Mouse (Mus musculus): Measurements from ENCODE around the gene Ube2e3. TPM values are rescaled to one million over a fixed set of nuclear protein-coding genes. Genes with fewer than 3 reads are reported as not detected.
A peak's percentile ranks its signal among the peaks of the same experiment; 100 is the strongest.

The Ube2e3 gene
- polyA plus RNA-seq, 1 experiment from 2014 or later: 82.5 TPM

GRCm38 (mm10) chr2:78871971-78872860 lies 4.3 kb downstream of the Ube2e3 start:
- Histone ChIP-seq H3K9ac (ENCODE audit: low read depth, low read length) (no peak overlapping the region), H3K4me2 (ENCODE audit: low read depth, low read length) (peak overlapping the region; percentile 83), H3K27me3 (ENCODE audit: control insufficient read depth, insufficient read depth, low read depth, low read length) (no peaks in the 10 kb centered on the region), H3K4me1 (ENCODE audit: control insufficient read depth, low read depth, low read length) (peaks cover 26% of the 10 kb centered on the region), H3K27ac (ENCODE audit: low read length) (no peak overlapping the region), H3K9me3 (replicated peaks; ENCODE audit: control insufficient read depth, low read length) (no peaks in the 10 kb centered on the region), H3K36me3 (ENCODE audit: control insufficient read depth, insufficient read depth) (peaks cover 10% of the 10 kb centered on the region), H3K4me3 (ENCODE audit: low read depth, low read length) (peak overlapping the region; percentile 5)
- ATAC-seq (ENCODE audit: low read depth): no peak
- 60% methylated on average over 8 of the region's 8 CpGs for WGBS (ENCODE audit: insufficient replicate concordance)

- no peak overlapping the region for H3K4me2 ChIP-seq (ENCODE audit: low read depth, low read length)
- peaks cover 10% of the 10 kb centered on the region for H3K36me3 ChIP-seq (ENCODE audit: control insufficient read depth, insufficient read depth)
- no peak overlapping the region for H3K4me3 ChIP-seq (ENCODE audit: low read depth, low read length)
- H3K9me3 ChIP-seq (replicated peaks; ENCODE audit: control insufficient read depth, low read length): no peaks in the 10 kb centered on the region
- no peak overlapping the region for H3K9ac ChIP-seq (ENCODE audit: low read depth, low read length)
- ATAC-seq (ENCODE audit: low read depth): no peak
- H3K27me3 ChIP-seq (ENCODE audit: control insufficient read depth, insufficient read depth, low read depth, low read length): no peaks in the 10 kb centered on the region
- H3K4me1 ChIP-seq (ENCODE audit: control insufficient read depth, low read depth, low read length): peaks cover 24% of the 10 kb centered on the region
- H3K27ac ChIP-seq (ENCODE audit: low read length): peak overlapping the region; percentile 46; the same call in 1 of the 2 replicates
- WGBS (ENCODE audit: insufficient replicate concordance): 52% methylated on average over 2 of the region's 2 CpGs
Observed at GRCm38 (mm10) chr2:78873946-78874345, 6.0 kb downstream of the Ube2e3 start.

GRCm38 (mm10) chr2:78876002-78876401 lies 8.1 kb downstream of the Ube2e3 start:
- no peak for ATAC-seq (ENCODE audit: low read depth)
- H3K27ac ChIP-seq (ENCODE audit: low read length): no peak overlapping the region
- no peak overlapping the region for H3K9ac ChIP-seq (ENCODE audit: low read depth, low read length)
- peaks cover 21% of the 10 kb centered on the region for H3K4me1 ChIP-seq (ENCODE audit: control insufficient read depth, low read depth, low read length)
- peaks cover 10% of the 10 kb centered on the region for H3K36me3 ChIP-seq (ENCODE audit: control insufficient read depth, insufficient read depth)
- H3K4me3 ChIP-seq (ENCODE audit: low read depth, low read length): no peak overlapping the region
- no peaks in the 10 kb centered on the region for H3K9me3 ChIP-seq (replicated peaks; ENCODE audit: control insufficient read depth, low read length)
- no peak overlapping the region for H3K4me2 ChIP-seq (ENCODE audit: low read depth, low read length)
- H3K27me3 ChIP-seq (ENCODE audit: control insufficient read depth, insufficient read depth, low read depth, low read length): no peaks in the 10 kb centered on the region

GRCm38 (mm10) chr2:78882068-78882467 lies 14.1 kb downstream of the Ube2e3 start:
- H3K4me1 ChIP-seq (ENCODE audit: control insufficient read depth, low read depth, low read length): peaks cover 33% of the 10 kb centered on the region
- 50% methylated on average over 1 of the region's 1 CpGs for WGBS (ENCODE audit: insufficient replicate concordance)
- H3K4me2 ChIP-seq (ENCODE audit: low read depth, low read length): peak overlapping the region; percentile 52
- no peaks in the 10 kb centered on the region for H3K36me3 ChIP-seq (ENCODE audit: control insufficient read depth, insufficient read depth)
- peak overlapping the region; percentile 96 for H3K27ac ChIP-seq (ENCODE audit: low read length)
- no peaks in the 10 kb centered on the region for H3K9me3 ChIP-seq (replicated peaks; ENCODE audit: control insufficient read depth, low read length)
- H3K9ac ChIP-seq (ENCODE audit: low read depth, low read length): peak overlapping the region; percentile 60
- H3K27me3 ChIP-seq (ENCODE audit: control insufficient read depth, insufficient read depth, low read depth, low read length): no peaks in the 10 kb centered on the region
- peak overlapping the region; percentile 21; the same call in 1 of the 2 replicates for H3K4me3 ChIP-seq (ENCODE audit: low read depth, low read length)
- ATAC-seq (ENCODE audit: low read depth): peak; percentile 65

GRCm38 (mm10) chr2:78882743-78883433 lies 15.0 kb downstream of the Ube2e3 start:
- peak overlapping the region; percentile 27 for H3K4me3 ChIP-seq (ENCODE audit: low read depth, low read length)
- H3K27ac ChIP-seq (ENCODE audit: low read length): peak overlapping the region; percentile 91
- no peaks in the 10 kb centered on the region for H3K27me3 ChIP-seq (ENCODE audit: control insufficient read depth, insufficient read depth, low read depth, low read length)
- WGBS (ENCODE audit: insufficient replicate concordance): 31% methylated on average over 3 of the region's 3 CpGs
- ATAC-seq (ENCODE audit: low read depth): peak; percentile 95
- H3K4me1 ChIP-seq (ENCODE audit: control insufficient read depth, low read depth, low read length): peaks cover 33% of the 10 kb centered on the region
- H3K9ac ChIP-seq (ENCODE audit: low read depth, low read length): peak overlapping the region; percentile 41
- H3K36me3 ChIP-seq (ENCODE audit: control insufficient read depth, insufficient read depth): no peaks in the 10 kb centered on the region
- no peaks in the 10 kb centered on the region for H3K9me3 ChIP-seq (replicated peaks; ENCODE audit: control insufficient read depth, low read length)
- peak overlapping the region; percentile 51 for H3K4me2 ChIP-seq (ENCODE audit: low read depth, low read length)

GRCm38 (mm10) chr2:78886446-78886845 lies 18.5 kb downstream of the Ube2e3 start:
- no peak for ATAC-seq (ENCODE audit: low read depth)
- WGBS (ENCODE audit: insufficient replicate concordance): 71% methylated on average over 2 of the region's 2 CpGs
- Histone ChIP-seq H3K4me2 (ENCODE audit: low read depth, low read length) (no peak overlapping the region), H3K27ac (ENCODE audit: low read length) (no peak overlapping the region), H3K27me3 (ENCODE audit: control insufficient read depth, insufficient read depth, low read depth, low read length) (no peaks in the 10 kb centered on the region), H3K9me3 (replicated peaks; ENCODE audit: control insufficient read depth, low read length) (no peaks in the 10 kb centered on the region), H3K4me3 (ENCODE audit: low read depth, low read length) (no peak overlapping the region), H3K9ac (ENCODE audit: low read depth, low read length) (no peak overlapping the region), H3K4me1 (ENCODE audit: control insufficient read depth, low read depth, low read length) (peaks cover 25% of the 10 kb centered on the region), H3K36me3 (ENCODE audit: control insufficient read depth, insufficient read depth) (no peaks in the 10 kb centered on the region)

- Histone ChIP-seq H3K36me3 (ENCODE audit: control insufficient read depth, insufficient read depth) (no peaks in the 10 kb centered on the region), H3K4me1 (ENCODE audit: control insufficient read depth, low read depth, low read length) (peaks cover 16% of the 10 kb centered on the region), H3K4me3 (ENCODE audit: low read depth, low read length) (no peak overlapping the region), H3K9ac (ENCODE audit: low read depth, low read length) (no peak overlapping the region), H3K27me3 (ENCODE audit: control insufficient read depth, insufficient read depth, low read depth, low read length) (no peaks in the 10 kb centered on the region), H3K4me2 (ENCODE audit: low read depth, low read length) (no peak overlapping the region), H3K9me3 (replicated peaks; ENCODE audit: control insufficient read depth, low read length) (no peaks in the 10 kb centered on the region), H3K27ac (ENCODE audit: low read length) (no peak overlapping the region)
- ATAC-seq (ENCODE audit: low read depth): no peak
- 39% methylated on average over 3 of the region's 3 CpGs for WGBS (ENCODE audit: insufficient replicate concordance)
Observed at GRCm38 (mm10) chr2:78888190-78888589, 20.3 kb downstream of the Ube2e3 start.

- no peak for ATAC-seq (ENCODE audit: low read depth)
- Histone ChIP-seq H3K9me3 (replicated peaks; ENCODE audit: control insufficient read depth, low read length) (no peaks in the 10 kb centered on the region), H3K4me2 (ENCODE audit: low read depth, low read length) (no peak overlapping the region), H3K36me3 (ENCODE audit: control insufficient read depth, insufficient read depth) (no peaks in the 10 kb centered on the region), H3K27me3 (ENCODE audit: control insufficient read depth, insufficient read depth, low read depth, low read length) (no peaks in the 10 kb centered on the region), H3K4me1 (ENCODE audit: control insufficient read depth, low read depth, low read length) (no peaks in the 10 kb centered on the region; the same call in none of the 2 replicates), H3K27ac (ENCODE audit: low read length) (no peak overlapping the region), H3K9ac (ENCODE audit: low read depth, low read length) (no peak overlapping the region), H3K4me3 (ENCODE audit: low read depth, low read length) (no peak overlapping the region)
- WGBS (ENCODE audit: insufficient replicate concordance): 92% methylated on average over 2 of the region's 2 CpGs
Observed at GRCm38 (mm10) chr2:78895216-78895615, 27.3 kb downstream of the Ube2e3 start.

- no peak overlapping the region for H3K27ac ChIP-seq (ENCODE audit: low read length)
- H3K4me3 ChIP-seq (ENCODE audit: low read depth, low read length): no peak overlapping the region
- 42% methylated on average over 3 of the region's 3 CpGs for WGBS (ENCODE audit: insufficient replicate concordance)
- H3K9ac ChIP-seq (ENCODE audit: low read depth, low read length): no peak overlapping the region
- no peak overlapping the region for H3K4me2 ChIP-seq (ENCODE audit: low read depth, low read length)
- H3K9me3 ChIP-seq (replicated peaks; ENCODE audit: control insufficient read depth, low read length): no peaks in the 10 kb centered on the region
- H3K36me3 ChIP-seq (ENCODE audit: control insufficient read depth, insufficient read depth): no peaks in the 10 kb centered on the region
- ATAC-seq (ENCODE audit: low read depth): no peak
- no peaks in the 10 kb centered on the region for H3K27me3 ChIP-seq (ENCODE audit: control insufficient read depth, insufficient read depth, low read depth, low read length)
- H3K4me1 ChIP-seq (ENCODE audit: control insufficient read depth, low read depth, low read length): peaks cover 5% of the 10 kb centered on the region
Observed at GRCm38 (mm10) chr2:78905916-78906315, 38.0 kb downstream of the Ube2e3 start.

Measured in liver, embryonic 16.5 days (tissue).